Mouse (Mus musculus) MEL (cell line): Measurements from ENCODE around the gene Tnfaip3. TPM values are rescaled to one million over a fixed set of nuclear protein-coding genes. Genes with fewer than 3 reads are reported as not detected.

Source experiments
- DNase-seq: peaks from one replicate; pipeline ENCODE4 v3.0.0; 2011; ENCODE audit warnings: low read depth, low spot score
- H3K27ac ChIP-seq: 2 replicates; pipeline ENCODE4 v1.5.1; 2012; ENCODE audit warnings: low read depth, mild to moderate bottlenecking, control low read depth, low read length, moderate library complexity; ENCODE audit not compliant: control insufficient read depth
- H3K27me3 ChIP-seq, 2 experiments: fragments of 150-350 bp in 1 of 2; sonication (generic) in 1 of 2; 2 replicates each; pipeline ENCODE4 v1.6.1; 2012; ENCODE audit warnings: low read length in 2 of 2, mild to moderate bottlenecking in 2 of 2, improper control_type of control experiment in 1 of 2, moderate library complexity in 1 of 2; ENCODE audit not compliant: insufficient read depth in 2 of 2, control insufficient read depth in 1 of 2
- H3K36me3 ChIP-seq, 2 experiments: 2 replicates each; pipeline ENCODE4 v1.6.1; 2012 to 2014; ENCODE audit warnings: low read length in 2 of 2, improper control_type of control experiment in 1 of 2, inconsistent platforms in 1 of 2, mild to moderate bottlenecking in 1 of 2; ENCODE audit not compliant: insufficient read depth in 2 of 2, control insufficient read depth in 1 of 2
- H3K4me1 ChIP-seq, 2 experiments: fragments of 150-350 bp in 1 of 2; sonication (generic) in 1 of 2; 2 replicates each; pipeline ENCODE4 v1.6.1; 2012; ENCODE audit warnings: low read length in 2 of 2, improper control_type of control experiment in 1 of 2, mild to moderate bottlenecking in 1 of 2; ENCODE audit not compliant: insufficient read depth in 2 of 2, control insufficient read depth in 1 of 2
- H3K4me3 ChIP-seq, 2 experiments: fragments of 150-350 bp in 1 of 2; sonication (generic) in 1 of 2; 2 replicates each; pipeline ENCODE4 v1.5.1; 2012; ENCODE audit warnings: low read depth in 2 of 2, low read length in 2 of 2, mild to moderate bottlenecking in 2 of 2, moderate library complexity in 2 of 2, control low read depth in 1 of 2, improper control_type of control experiment in 1 of 2; ENCODE audit not compliant: control insufficient read depth in 1 of 2, insufficient read depth in 1 of 2
- H3K79me2 ChIP-seq: 2 replicates; pipeline ENCODE4 v1.6.1; 2012; ENCODE audit warnings: mild to moderate bottlenecking, low read length, moderate library complexity; ENCODE audit not compliant: control insufficient read depth, poor library complexity, insufficient read depth
- H3K9ac ChIP-seq: 2 replicates; pipeline ENCODE4 v1.6.1; 2012; ENCODE audit warnings: low read depth, mild to moderate bottlenecking, control low read depth, low read length, moderate library complexity; ENCODE audit not compliant: control insufficient read depth, poor library complexity, severe bottlenecking
- H3K9me3 ChIP-seq: fragments of 150-350 bp; sonication (generic); replicated peaks from 2 replicates; pipeline ENCODE4 v1.6.1; 2012; ENCODE audit warnings: mild to moderate bottlenecking, low read length, improper control_type of control experiment, moderate library complexity; ENCODE audit not compliant: insufficient read depth
- BHLHE40 ChIP-seq: IDR thresholded peaks from 2 replicates; pipeline ENCODE4 v1.6.1; 2012; ENCODE audit warnings: low read depth, mild to moderate bottlenecking, inconsistent platforms, low read length, improper control_type of control experiment, borderline replicate concordance
- CTCF ChIP-seq, 3 experiments: IDR thresholded peaks in 2 of 3; conservative IDR thresholded peaks in 1 of 3; 2 replicates each; pipeline ENCODE4 v1.5.1; 2011 to 2012; ENCODE audit warnings: low read length in 3 of 3, low read depth in 2 of 3, mild to moderate bottlenecking in 2 of 3, improper control_type of control experiment in 1 of 3, inconsistent platforms in 1 of 3, mixed read lengths in 1 of 3, moderate library complexity in 1 of 3; ENCODE audit not compliant: control insufficient read depth in 1 of 3, insufficient read depth in 1 of 3, poor library complexity in 1 of 3, severe bottlenecking in 1 of 3
- ETS1 ChIP-seq: IDR thresholded peaks from 2 replicates; pipeline ENCODE4 v1.6.1; 2012; ENCODE audit warnings: low read depth, mild to moderate bottlenecking, inconsistent platforms, low read length, improper control_type of control experiment, moderate library complexity
- GABPA ChIP-seq: IDR thresholded peaks from 2 replicates; pipeline ENCODE4 v1.6.1; 2012; ENCODE audit warnings: low read depth, mild to moderate bottlenecking, inconsistent platforms, low read length, improper control_type of control experiment, moderate library complexity
- GATA1 ChIP-seq: IDR thresholded peaks from 2 replicates; pipeline ENCODE4 v1.6.1; 2011; ENCODE audit warnings: low read depth, low read length, improper control_type of control experiment
- MAX ChIP-seq: IDR thresholded peaks from 2 replicates; pipeline ENCODE4 v1.6.1; 2011; ENCODE audit warnings: low read length, improper control_type of control experiment
- MAZ ChIP-seq: IDR thresholded peaks from 2 replicates; pipeline ENCODE4 v1.6.1; 2012; ENCODE audit warnings: low read depth, mild to moderate bottlenecking, inconsistent platforms, low read length, improper control_type of control experiment
- MXI1 ChIP-seq: IDR thresholded peaks from 2 replicates; pipeline ENCODE4 v1.6.1; 2011; ENCODE audit warnings: mild to moderate bottlenecking, low read depth, low read length, improper control_type of control experiment
- MYC ChIP-seq: IDR thresholded peaks from 2 replicates; pipeline ENCODE4 v1.6.1; 2011; ENCODE audit warnings: low read depth, mild to moderate bottlenecking, low read length, improper control_type of control experiment, moderate library complexity
- NRF1 ChIP-seq: IDR thresholded peaks from 2 replicates; pipeline ENCODE4 v1.6.1; 2014; ENCODE audit warnings: low read depth, mild to moderate bottlenecking, inconsistent platforms, low read length, improper control_type of control experiment, moderate library complexity; ENCODE audit not compliant: poor library complexity, insufficient read depth, severe bottlenecking
- POLR2A ChIP-seq, 2 experiments: IDR thresholded peaks; 2 replicates each; pipeline ENCODE4 v1.6.1; 2011 to 2012; ENCODE audit warnings: low read length in 2 of 2, mild to moderate bottlenecking in 2 of 2, control low read depth in 1 of 2, improper control_type of control experiment in 1 of 2, low read depth in 1 of 2, moderate library complexity in 1 of 2; ENCODE audit not compliant: control insufficient read depth in 1 of 2, insufficient read depth in 1 of 2, poor library complexity in 1 of 2
- POLR2AphosphoS5 ChIP-seq: IDR thresholded peaks from 2 replicates; pipeline ENCODE4 v1.6.1; 2012; ENCODE audit warnings: low read depth, borderline replicate concordance, mild to moderate bottlenecking, inconsistent platforms, low read length, moderate library complexity, mixed read lengths
- RAD21 ChIP-seq: IDR thresholded peaks from 2 replicates; pipeline ENCODE4 v1.6.1; 2011; ENCODE audit warnings: mild to moderate bottlenecking, low read depth, low read length, improper control_type of control experiment
- RCOR1 ChIP-seq: IDR thresholded peaks from 2 replicates; pipeline ENCODE4 v1.6.1; 2012; ENCODE audit warnings: low read depth, mild to moderate bottlenecking, inconsistent platforms, low read length, improper control_type of control experiment
- SMC3 ChIP-seq: IDR thresholded peaks from 2 replicates; pipeline ENCODE4 v1.6.1; 2011; ENCODE audit warnings: low read depth, low read length, improper control_type of control experiment
- TAL1 ChIP-seq: IDR thresholded peaks from 2 replicates; pipeline ENCODE4 v1.6.1; 2012; ENCODE audit warnings: mild to moderate bottlenecking, inconsistent platforms, low read length, moderate library complexity, mixed read lengths
- TBP ChIP-seq: IDR thresholded peaks from 2 replicates; pipeline ENCODE4 v1.8.0; 2011; ENCODE audit warnings: low read depth, low read length, improper control_type of control experiment
- USF1 ChIP-seq: IDR thresholded peaks from 2 replicates; pipeline ENCODE4 v1.6.1; 2014; ENCODE audit warnings: low read depth, mild to moderate bottlenecking, inconsistent platforms, low read length, improper control_type of control experiment, moderate library complexity
- USF2 ChIP-seq, 2 experiments: IDR thresholded peaks; 2 replicates each; pipeline ENCODE4 v1.6.1; 2011 to 2012; ENCODE audit warnings: improper control_type of control experiment in 2 of 2, low read length in 2 of 2, borderline replicate concordance in 1 of 2, inconsistent platforms in 1 of 2, low read depth in 1 of 2, mild to moderate bottlenecking in 1 of 2; ENCODE audit not compliant: insufficient read depth in 1 of 2
- ZKSCAN1 ChIP-seq: IDR thresholded peaks from 2 replicates; pipeline ENCODE4 v1.6.1; 2012; ENCODE audit warnings: low read depth, mild to moderate bottlenecking, inconsistent platforms, low read length, improper control_type of control experiment, moderate library complexity
- ZMIZ1 ChIP-seq: IDR thresholded peaks from 2 replicates; pipeline ENCODE4 v1.6.1; 2012; ENCODE audit warnings: low read depth, mild to moderate bottlenecking, inconsistent platforms, low read length, improper control_type of control experiment, moderate library complexity
- polyA plus RNA-seq, 2 experiments: library from polyadenylated mRNA; stranded (reverse) in 1 of 2; unstranded in 1 of 2; fragments of >175 nt in 1 of 2; fragments of >200 nt in 1 of 2; gene quantifications; 2 replicates each; pipeline versions ENCODE4 v1.2.1 to v1.2.4; 2012; ENCODE audit warnings: low replicate concordance in 2 of 2, low read depth in 1 of 2; ENCODE audit not compliant: insufficient read length in 2 of 2, insufficient read depth in 1 of 2, missing spikeins in 1 of 2
- total RNA-seq: library from RNA; depleted of rRNA; stranded (reverse); fragments of 300-350 nt; gene quantifications from 2 replicates; pipeline ENCODE4 v1.2.3, GENCODE M21; 2012

The Tnfaip3 gene
- total and polyA plus RNA-seq, 3 experiments, result 0.38 to 0.54 TPM; not detected in 1

GRCm38 (mm10) chr10:18992971-18993370, 22.5 kb downstream of the Tnfaip3 start:
- no peaks in the 10 kb centered on the region for H3K36me3 ChIP-seq
- no peaks in the 10 kb centered on the region for H3K79me2 ChIP-seq
- no peak overlapping the region for H3K27ac ChIP-seq
- no peak overlapping the region for H3K9ac ChIP-seq
- no peak for TF ChIP-seq USF2 (IDR thresholded peaks at IDR 0.05; ENCODE audit: borderline replicate concordance in 1 of 2, insufficient read depth in 1 of 2, low read depth in 1 of 2, low read length in 2 of 2)
- no peak for TF ChIP-seq POLR2A (IDR thresholded peaks at IDR 0.05; ENCODE audit: control insufficient read depth in 1 of 2, insufficient read depth in 1 of 2, low read depth in 1 of 2, low read length in 2 of 2, poor library complexity in 1 of 2)
- no peak for TF ChIP-seq NRF1
- TF ChIP-seq MXI1, result no peak
- no peak for TF ChIP-seq MAZ
- no peak for TF ChIP-seq MAX
- TF ChIP-seq GABPA, result no peak
- TF ChIP-seq ZKSCAN1, result no peak
- H3K4me3 ChIP-seq, result no peak overlapping the region
- no peak for DNase-seq
- H3K4me1 ChIP-seq, result no peaks in the 10 kb centered on the region
- H3K9me3 ChIP-seq, result no peaks in the 10 kb centered on the region
- peaks cover 2 to 5% of the 10 kb centered on the region in 2 experiments; a peak in 3 of 4 replicates for H3K27me3 ChIP-seq

DNA sequence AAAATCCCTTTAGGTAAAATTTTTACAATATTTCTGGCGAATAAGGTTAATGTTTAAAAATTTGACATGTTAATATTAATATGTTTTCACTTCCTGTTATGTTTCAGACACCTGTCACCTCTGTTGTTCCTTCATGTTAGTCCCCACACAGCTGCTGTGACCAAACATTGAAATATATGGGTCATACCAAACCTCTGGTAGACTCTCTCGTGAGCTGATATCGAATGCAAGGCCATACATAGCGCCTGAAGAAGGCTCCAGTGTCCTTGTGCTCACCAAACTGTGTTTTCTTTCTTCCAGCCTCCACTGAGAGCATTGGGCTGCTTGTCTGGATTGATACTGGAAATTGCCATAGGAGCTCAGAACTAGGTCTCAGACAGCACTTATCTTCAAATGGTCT, 24.4 kb downstream of the Tnfaip3 start:
- Histone ChIP-seq H3K9me3 (no peaks in the 10 kb centered on the region), H3K36me3 (no peaks in the 10 kb centered on the region), H3K27ac (no peak overlapping the region), H3K27me3 (peaks cover 2 to 5% of the 10 kb centered on the region in 2 experiments), H3K4me3 (no peak overlapping the region), H3K4me1 (no peaks in the 10 kb centered on the region), H3K9ac (no peak overlapping the region), H3K79me2 (no peaks in the 10 kb centered on the region)
- no peak for TF ChIP-seq USF2 (IDR thresholded peaks at IDR 0.05; ENCODE audit: borderline replicate concordance in 1 of 2, insufficient read depth in 1 of 2, low read depth in 1 of 2, low read length in 2 of 2)
- no peak for TF ChIP-seq MAZ
- no peak for TF ChIP-seq GATA1
- no peak for TF ChIP-seq USF1
- no peak for TF ChIP-seq POLR2AphosphoS5
- TF ChIP-seq BHLHE40, result no peak
- TF ChIP-seq RCOR1, result no peak
- no peak for DNase-seq

DNA sequence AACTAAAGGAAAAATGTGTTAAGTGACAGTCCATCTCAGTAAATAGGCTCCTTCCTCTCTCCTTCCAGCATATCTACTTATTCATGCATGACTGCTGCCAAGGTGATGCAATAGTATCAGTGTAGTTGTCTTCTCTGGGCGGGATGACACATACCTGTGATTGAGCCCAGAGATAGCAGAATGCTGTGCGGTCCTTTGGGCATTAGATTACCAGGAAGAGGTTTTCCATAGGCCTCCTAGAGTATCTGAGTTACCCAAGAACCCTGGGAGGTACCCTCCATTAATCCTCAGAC, 27.6 kb downstream of the Tnfaip3 start:
- Histone ChIP-seq H3K27ac (no peak overlapping the region), H3K4me3 (no peak overlapping the region)
- TF ChIP-seq MAX (no peak), MXI1 (no peak), ZMIZ1 (no peak), SMC3 (no peak), RAD21 (no peak), GABPA (no peak), ETS1 (no peak), TBP (no peak), NRF1 (no peak), GATA1 (no peak), TAL1 (no peak), CTCF (IDR thresholded peaks at IDR 0.05 in 2 of 3, conservative IDR thresholded peaks at IDR 0.05 in 1 of 3; ENCODE audit: control insufficient read depth in 1 of 3, insufficient read depth in 1 of 3, low read depth in 2 of 3, low read length in 3 of 3, poor library complexity in 1 of 3, severe bottlenecking in 1 of 3) (no peak), MYC (no peak)
- TF ChIP-seq, all 39 proteins: peak for 0
- Histone ChIP-seq H3K4me1 (no peaks in the 10 kb centered on the region), H3K79me2 (no peaks in the 10 kb centered on the region), H3K27me3 (peaks cover 2 to 3% of the 10 kb centered on the region in 2 experiments; a peak in 3 of 4 replicates), H3K36me3 (no peaks in the 10 kb centered on the region), H3K9me3 (no peaks in the 10 kb centered on the region), H3K9ac (no peak overlapping the region)
- DNase-seq, result no peak
